Mouse (Mus musculus): ENCODE measurements around the gene Galnt16. TPM values are rescaled to one million over a fixed set of nuclear protein-coding genes. Genes with fewer than 3 reads are reported as not detected.

The Galnt16 gene
- polyA plus RNA-seq, 1 experiment from 2014 or later = 5.9 TPM

DNA sequence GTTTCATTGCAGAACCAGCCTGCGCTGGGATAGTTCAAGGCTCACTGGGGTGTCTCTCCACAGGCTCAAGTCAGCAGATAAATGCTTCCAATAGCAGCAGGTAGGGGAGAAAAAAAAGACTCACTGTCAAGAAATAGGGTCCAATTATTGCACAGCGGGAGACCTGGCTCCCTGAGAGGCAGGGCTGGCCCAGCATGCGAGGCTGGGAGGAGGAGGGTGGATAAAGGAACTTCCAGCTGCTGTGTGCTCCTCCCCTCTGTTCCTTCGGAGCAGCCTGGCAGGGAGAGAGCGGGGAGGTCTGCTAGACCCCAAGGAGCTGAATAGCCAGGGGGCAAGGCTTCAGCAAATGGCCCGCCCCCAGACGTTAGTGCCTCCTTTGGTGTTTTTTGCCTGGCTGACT lies 7.4 kb downstream of the Galnt16 start:
- no peak overlapping the region for H3K4me3 ChIP-seq (ENCODE audit: low read depth, low read length)
- no peaks in the 10 kb centered on the region for H3K36me3 ChIP-seq (ENCODE audit: control insufficient read depth, insufficient read depth, low read length)
- H3K27me3 ChIP-seq (replicated peaks; ENCODE audit: control insufficient read depth, insufficient read depth, low read length) = peaks cover 5% of the 10 kb centered on the region
- H3K27ac ChIP-seq (ENCODE audit: low read depth) = no peak overlapping the region
- DNase-seq (ENCODE audit: low spot score) (no peak), ATAC-seq (replicated peaks; ENCODE audit: low FRiP score, low TSS enrichment, low read depth) (no peak)
- no peak overlapping the region for H3K4me2 ChIP-seq (ENCODE audit: low read length)
- no peak overlapping the region for H3K9ac ChIP-seq (ENCODE audit: low read length)
- no peaks in the 10 kb centered on the region for H3K9me3 ChIP-seq (ENCODE audit: control insufficient read depth, low read length)
- no peaks in the 10 kb centered on the region for H3K4me1 ChIP-seq (replicated peaks; ENCODE audit: control insufficient read depth, insufficient read depth, low read length)
- WGBS = 31% methylated on average over 7 of the region's 7 CpGs

DNA sequence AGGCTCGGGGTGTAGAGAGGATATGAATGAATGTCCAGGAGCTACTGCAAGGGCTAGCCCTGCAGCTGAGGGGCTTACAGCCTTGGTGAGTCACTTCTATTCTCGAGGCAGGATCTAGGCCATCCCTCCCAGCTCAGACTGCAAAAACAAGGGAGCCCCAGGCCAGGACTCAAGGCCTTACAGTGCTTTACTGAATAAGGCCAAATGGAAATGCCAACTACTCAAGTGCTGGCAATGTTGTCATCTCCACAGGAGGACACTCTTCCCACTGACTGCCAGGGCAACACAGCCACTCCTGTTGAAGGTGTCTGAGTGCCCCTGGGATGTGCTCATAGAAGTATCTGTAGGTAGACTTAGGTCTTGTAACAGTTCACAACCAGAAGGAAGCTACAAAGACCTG lies 8.4 kb downstream of the Galnt16 start:
- Histone ChIP-seq H3K9me3 (ENCODE audit: control insufficient read depth, low read length) (no peaks in the 10 kb centered on the region), H3K27ac (ENCODE audit: low read depth) (no peak overlapping the region), H3K4me2 (ENCODE audit: low read length) (no peak overlapping the region), H3K4me1 (replicated peaks; ENCODE audit: control insufficient read depth, insufficient read depth, low read length) (no peaks in the 10 kb centered on the region), H3K4me3 (ENCODE audit: low read depth, low read length) (no peak overlapping the region), H3K27me3 (replicated peaks; ENCODE audit: control insufficient read depth, insufficient read depth, low read length) (no peaks in the 10 kb centered on the region), H3K9ac (ENCODE audit: low read length) (no peak overlapping the region), H3K36me3 (ENCODE audit: control insufficient read depth, insufficient read depth, low read length) (no peaks in the 10 kb centered on the region)
- ATAC-seq (replicated peaks; ENCODE audit: low FRiP score, low TSS enrichment, low read depth) (no peak), DNase-seq (ENCODE audit: low spot score) (no peak)
- 73% methylated on average over 2 of the region's 2 CpGs for WGBS

DNA sequence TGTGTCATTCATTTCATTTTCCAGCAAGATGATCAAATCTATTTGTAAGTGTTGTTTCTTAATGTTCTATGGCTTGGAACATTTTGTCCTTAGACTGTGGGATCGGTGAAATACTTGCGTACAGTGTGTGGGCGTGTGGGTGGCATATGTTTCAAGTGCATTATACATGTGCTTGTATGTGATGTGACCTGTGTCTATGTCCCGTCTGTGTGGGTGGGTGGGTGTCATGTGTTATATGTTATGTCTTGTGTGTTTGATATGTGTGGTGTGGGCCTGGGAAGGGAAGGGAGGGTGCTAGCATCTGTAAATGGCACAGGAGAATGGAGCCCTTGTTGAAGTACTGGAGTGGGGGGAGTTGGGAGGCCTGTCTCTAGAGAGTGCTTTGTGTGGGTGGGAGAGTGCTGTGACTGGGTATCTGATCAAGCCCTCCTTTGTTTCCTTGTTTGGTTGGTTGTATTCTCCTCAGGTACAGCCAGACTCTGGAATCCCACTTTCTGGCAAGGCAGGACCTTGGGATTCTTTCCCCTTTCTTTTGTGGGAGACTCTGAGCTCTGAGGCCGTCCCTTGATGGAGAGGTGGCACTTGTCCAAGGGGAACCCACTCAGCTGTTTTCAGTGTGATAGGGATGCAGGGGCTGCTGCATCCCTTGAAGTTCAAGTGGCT lies 9.8 kb downstream of the Galnt16 start:
- Histone ChIP-seq H3K4me2 (ENCODE audit: low read length) (no peak overlapping the region), H3K27ac (ENCODE audit: low read depth) (no peak overlapping the region), H3K27me3 (replicated peaks; ENCODE audit: control insufficient read depth, insufficient read depth, low read length) (no peaks in the 10 kb centered on the region), H3K36me3 (ENCODE audit: control insufficient read depth, insufficient read depth, low read length) (no peaks in the 10 kb centered on the region), H3K9me3 (ENCODE audit: control insufficient read depth, low read length) (no peaks in the 10 kb centered on the region), H3K4me1 (replicated peaks; ENCODE audit: control insufficient read depth, insufficient read depth, low read length) (no peaks in the 10 kb centered on the region), H3K9ac (ENCODE audit: low read length) (no peak overlapping the region), H3K4me3 (ENCODE audit: low read depth, low read length) (no peak overlapping the region)
- WGBS = 83% methylated on average over 5 of the region's 5 CpGs
- ATAC-seq (replicated peaks; ENCODE audit: low FRiP score, low TSS enrichment, low read depth) (no peak), DNase-seq (ENCODE audit: low spot score) (no peak)

DNA sequence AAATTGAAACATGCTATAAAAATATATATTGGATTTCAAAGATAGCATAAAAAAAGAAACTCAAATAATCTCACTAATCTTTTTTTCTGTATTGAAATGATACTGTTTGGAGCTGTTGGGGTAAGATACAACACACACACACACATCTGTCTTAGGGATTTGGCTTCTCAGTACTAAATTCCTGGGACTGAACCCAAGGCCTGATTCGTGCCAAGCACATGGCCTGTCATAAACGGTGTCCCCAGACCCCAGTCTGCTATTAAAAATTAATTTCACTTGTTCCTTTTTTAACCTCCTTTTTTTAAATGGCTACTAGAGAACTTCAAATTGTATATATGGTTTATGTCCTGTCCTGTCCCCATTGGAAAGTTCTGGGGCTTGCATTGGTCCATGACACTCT lies 12.0 kb downstream of the Galnt16 start:
- Histone ChIP-seq H3K4me2 (ENCODE audit: low read length) (no peak overlapping the region), H3K27me3 (replicated peaks; ENCODE audit: control insufficient read depth, insufficient read depth, low read length) (no peaks in the 10 kb centered on the region), H3K9ac (ENCODE audit: low read length) (no peak overlapping the region), H3K27ac (ENCODE audit: low read depth) (no peak overlapping the region), H3K4me1 (replicated peaks; ENCODE audit: control insufficient read depth, insufficient read depth, low read length) (no peaks in the 10 kb centered on the region), H3K9me3 (ENCODE audit: control insufficient read depth, low read length) (no peaks in the 10 kb centered on the region), H3K36me3 (ENCODE audit: control insufficient read depth, insufficient read depth, low read length) (no peaks in the 10 kb centered on the region), H3K4me3 (ENCODE audit: low read depth, low read length) (no peak overlapping the region)
- WGBS = 58% methylated on average over 2 of the region's 2 CpGs
- DNase-seq (ENCODE audit: low spot score) (no peak), ATAC-seq (replicated peaks; ENCODE audit: low FRiP score, low TSS enrichment, low read depth) (no peak)

DNA sequence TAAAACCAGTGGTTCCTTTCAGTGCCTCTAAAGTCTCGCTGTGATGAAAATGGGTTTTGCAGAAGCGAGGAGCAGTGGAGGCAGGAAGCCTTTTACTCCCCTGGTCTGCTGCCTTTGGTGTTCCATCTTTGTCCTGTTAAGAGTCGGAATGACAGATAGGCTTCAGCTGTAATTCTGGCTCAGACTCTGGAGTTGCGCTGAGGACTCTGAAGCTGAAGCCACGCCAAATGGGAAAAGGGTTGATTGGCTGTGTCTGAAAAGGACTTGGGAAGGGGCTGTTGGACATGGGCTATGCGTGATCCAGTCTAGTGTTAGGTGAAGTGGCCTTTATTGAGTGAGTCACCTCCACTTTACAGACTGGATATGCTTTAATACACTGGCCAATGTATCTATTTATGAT lies 12.6 kb downstream of the Galnt16 start:
- no peak overlapping the region for H3K4me2 ChIP-seq (ENCODE audit: low read length)
- H3K4me3 ChIP-seq (ENCODE audit: low read depth, low read length) = no peak overlapping the region
- DNase-seq (ENCODE audit: low spot score) = no peak
- no peak overlapping the region for H3K9ac ChIP-seq (ENCODE audit: low read length)
- H3K27me3 ChIP-seq (replicated peaks; ENCODE audit: control insufficient read depth, insufficient read depth, low read length) = no peaks in the 10 kb centered on the region
- no peaks in the 10 kb centered on the region for H3K36me3 ChIP-seq (ENCODE audit: control insufficient read depth, insufficient read depth, low read length)
- no peak overlapping the region for H3K27ac ChIP-seq (ENCODE audit: low read depth)
- WGBS = 62% methylated on average over 6 of the region's 6 CpGs
- no peaks in the 10 kb centered on the region for H3K4me1 ChIP-seq (replicated peaks; ENCODE audit: control insufficient read depth, insufficient read depth, low read length)
- ATAC-seq (replicated peaks; ENCODE audit: low FRiP score, low TSS enrichment, low read depth) = no peak
- no peaks in the 10 kb centered on the region for H3K9me3 ChIP-seq (ENCODE audit: control insufficient read depth, low read length)

DNA sequence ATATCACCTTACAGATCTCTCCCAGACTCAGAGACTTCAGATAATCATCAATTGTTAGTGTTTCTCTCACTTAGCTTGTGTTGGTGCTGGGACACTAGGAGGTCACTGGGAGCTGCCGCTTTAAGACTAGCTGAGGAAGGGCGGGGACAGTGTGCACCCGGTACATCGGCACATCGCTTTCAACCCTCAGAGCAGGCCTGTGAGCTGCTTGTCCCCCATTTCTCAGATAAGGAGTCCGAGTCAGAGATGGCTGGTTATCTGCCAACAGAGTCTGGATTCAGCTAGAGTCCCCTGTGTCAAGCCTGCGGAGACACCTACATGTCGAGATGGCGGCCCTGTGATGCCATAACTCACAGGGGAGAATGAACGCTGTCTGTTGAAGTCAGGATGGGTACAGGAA lies 13.5 kb downstream of the Galnt16 start:
- no peak for ATAC-seq (replicated peaks; ENCODE audit: low FRiP score, low TSS enrichment, low read depth)
- 68% methylated on average over 10 of the region's 10 CpGs for WGBS
- DNase-seq (ENCODE audit: low spot score) = no peak

DNA sequence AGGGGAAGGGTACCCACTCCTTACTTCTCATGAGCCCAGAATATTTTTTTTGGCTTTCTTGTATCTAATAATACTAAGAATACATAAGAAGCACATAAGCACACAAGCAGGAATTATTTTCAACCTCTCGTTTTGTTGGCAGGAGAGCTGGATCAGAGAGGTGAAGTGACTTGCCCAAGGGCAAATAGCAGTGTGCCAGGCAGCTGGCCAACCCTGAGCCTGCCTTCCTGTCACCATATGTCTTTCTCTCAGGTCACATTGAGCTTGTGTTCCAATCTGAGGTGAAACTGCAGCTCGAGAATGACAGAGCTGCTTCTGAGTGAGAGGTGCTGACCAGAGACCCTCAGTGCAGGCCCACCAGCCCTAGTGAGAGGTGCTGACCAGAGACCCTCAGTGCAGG lies 15.8 kb downstream of the Galnt16 start:
- WGBS = 73% methylated on average over 2 of the region's 2 CpGs
- H3K4me1 ChIP-seq (replicated peaks; ENCODE audit: control insufficient read depth, insufficient read depth, low read length) = no peaks in the 10 kb centered on the region
- no peaks in the 10 kb centered on the region for H3K9me3 ChIP-seq (ENCODE audit: control insufficient read depth, low read length)
- H3K4me3 ChIP-seq (ENCODE audit: low read depth, low read length) = no peak overlapping the region
- no peaks in the 10 kb centered on the region for H3K27me3 ChIP-seq (replicated peaks; ENCODE audit: control insufficient read depth, insufficient read depth, low read length)
- H3K36me3 ChIP-seq (ENCODE audit: control insufficient read depth, insufficient read depth, low read length) = no peaks in the 10 kb centered on the region
- no peak overlapping the region for H3K4me2 ChIP-seq (ENCODE audit: low read length)
- H3K27ac ChIP-seq (ENCODE audit: low read depth) = no peak overlapping the region
- DNase-seq (ENCODE audit: low spot score) = no peak
- H3K9ac ChIP-seq (ENCODE audit: low read length) = no peak overlapping the region
- no peak for ATAC-seq (replicated peaks; ENCODE audit: low FRiP score, low TSS enrichment, low read depth)

More for the DNA sequence above, 13.5 kb downstream of the Galnt16 start:
- no peak overlapping the region for H3K4me3 ChIP-seq (ENCODE audit: low read depth, low read length)
- no peaks in the 10 kb centered on the region for H3K4me1 ChIP-seq (replicated peaks; ENCODE audit: control insufficient read depth, insufficient read depth, low read length)
- H3K9ac ChIP-seq (ENCODE audit: low read length) = no peak overlapping the region
- H3K4me2 ChIP-seq (ENCODE audit: low read length) = no peak overlapping the region
- no peaks in the 10 kb centered on the region for H3K36me3 ChIP-seq (ENCODE audit: control insufficient read depth, insufficient read depth, low read length)
- H3K27ac ChIP-seq (ENCODE audit: low read depth) = no peak overlapping the region
- H3K27me3 ChIP-seq (replicated peaks; ENCODE audit: control insufficient read depth, insufficient read depth, low read length) = no peaks in the 10 kb centered on the region
- no peaks in the 10 kb centered on the region for H3K9me3 ChIP-seq (ENCODE audit: control insufficient read depth, low read length)

DNA sequence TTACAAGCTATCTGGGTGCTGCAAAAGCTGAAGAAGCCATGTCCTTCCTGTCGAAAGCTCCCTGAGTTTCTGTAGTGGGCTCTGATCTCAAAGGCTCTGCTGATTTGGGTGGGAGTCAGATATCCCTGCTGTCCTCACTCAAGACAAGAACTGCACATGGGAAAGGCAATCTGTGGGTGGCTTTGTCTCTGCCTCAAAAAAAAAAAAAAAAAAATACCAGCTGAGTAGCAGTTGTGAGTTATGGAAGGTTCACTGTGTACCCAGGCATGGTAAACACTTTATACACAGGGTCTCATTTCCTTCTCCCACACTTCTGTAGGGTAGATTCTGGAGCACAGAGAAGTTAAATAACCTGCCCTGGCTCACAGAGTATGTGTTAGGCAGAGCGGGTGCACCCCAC lies 19.2 kb downstream of the Galnt16 start:
- H3K9ac ChIP-seq (ENCODE audit: low read length) = no peak overlapping the region
- DNase-seq (ENCODE audit: low spot score) = no peak
- WGBS = 86% methylated on average over 2 of the region's 2 CpGs
- no peak overlapping the region for H3K4me2 ChIP-seq (ENCODE audit: low read length)
- no peaks in the 10 kb centered on the region for H3K9me3 ChIP-seq (ENCODE audit: control insufficient read depth, low read length)
- no peak overlapping the region for H3K27ac ChIP-seq (ENCODE audit: low read depth)
- H3K27me3 ChIP-seq (replicated peaks; ENCODE audit: control insufficient read depth, insufficient read depth, low read length) = no peaks in the 10 kb centered on the region
- H3K4me3 ChIP-seq (ENCODE audit: low read depth, low read length) = no peak overlapping the region
- no peaks in the 10 kb centered on the region for H3K4me1 ChIP-seq (replicated peaks; ENCODE audit: control insufficient read depth, insufficient read depth, low read length)
- no peaks in the 10 kb centered on the region for H3K36me3 ChIP-seq (ENCODE audit: control insufficient read depth, insufficient read depth, low read length)
- ATAC-seq (replicated peaks; ENCODE audit: low FRiP score, low TSS enrichment, low read depth) = no peak

DNA sequence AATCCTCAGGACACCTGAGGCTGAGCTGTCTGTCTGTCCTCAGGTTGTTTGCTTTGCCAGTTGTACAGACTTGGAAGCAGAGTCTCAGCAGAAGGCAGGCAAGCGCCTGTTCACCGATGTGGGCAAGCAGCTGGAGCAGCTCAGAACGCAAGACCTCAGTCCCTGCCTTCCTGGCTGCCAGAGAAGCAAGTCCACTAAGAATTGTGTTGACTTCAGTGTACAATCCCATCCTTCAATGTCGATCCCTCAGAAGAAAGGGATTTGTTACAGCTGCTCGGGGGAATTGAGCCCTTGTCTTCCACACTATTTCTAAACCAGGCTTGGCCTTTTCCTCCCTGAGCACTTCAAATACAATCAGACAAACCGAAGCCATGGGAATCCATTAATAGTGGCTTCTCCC lies 20.2 kb downstream of the Galnt16 start:
- H3K9me3 ChIP-seq (ENCODE audit: control insufficient read depth, low read length) = no peaks in the 10 kb centered on the region
- no peaks in the 10 kb centered on the region for H3K27me3 ChIP-seq (replicated peaks; ENCODE audit: control insufficient read depth, insufficient read depth, low read length)
- no peak overlapping the region for H3K27ac ChIP-seq (ENCODE audit: low read depth)
- H3K9ac ChIP-seq (ENCODE audit: low read length) = no peak overlapping the region
- no peaks in the 10 kb centered on the region for H3K36me3 ChIP-seq (ENCODE audit: control insufficient read depth, insufficient read depth, low read length)
- H3K4me3 ChIP-seq (ENCODE audit: low read depth, low read length) = no peak overlapping the region
- no peaks in the 10 kb centered on the region for H3K4me1 ChIP-seq (replicated peaks; ENCODE audit: control insufficient read depth, insufficient read depth, low read length)
- WGBS = 40% methylated on average over 6 of the region's 6 CpGs
- no peak overlapping the region for H3K4me2 ChIP-seq (ENCODE audit: low read length)
- DNase-seq (ENCODE audit: low spot score) = no peak
- no peak for ATAC-seq (replicated peaks; ENCODE audit: low FRiP score, low TSS enrichment, low read depth)
